Mouse (Mus musculus) T-helper 17 cell (primary cell): ENCODE measurements around the gene Flnc.
"Not testable (repeated sequence)": the region's sequence is repeated elsewhere in the genome, so short reads cannot be mapped to it uniquely, and the experiment has no call there.

ENCODE experiments used
- in situ Hi-C, 2 experiments: fragments of 300-600 bp; cut with MboI, MseI; formaldehyde crosslinking; loops; 1 replicate in 1 of 2; 2 replicates in 1 of 2; pipeline ENCODE4 v1.15.1; 2025; ENCODE audit warnings: high pct_unique_total_duplicates in 2 of 2

Flnc gene

DNA sequence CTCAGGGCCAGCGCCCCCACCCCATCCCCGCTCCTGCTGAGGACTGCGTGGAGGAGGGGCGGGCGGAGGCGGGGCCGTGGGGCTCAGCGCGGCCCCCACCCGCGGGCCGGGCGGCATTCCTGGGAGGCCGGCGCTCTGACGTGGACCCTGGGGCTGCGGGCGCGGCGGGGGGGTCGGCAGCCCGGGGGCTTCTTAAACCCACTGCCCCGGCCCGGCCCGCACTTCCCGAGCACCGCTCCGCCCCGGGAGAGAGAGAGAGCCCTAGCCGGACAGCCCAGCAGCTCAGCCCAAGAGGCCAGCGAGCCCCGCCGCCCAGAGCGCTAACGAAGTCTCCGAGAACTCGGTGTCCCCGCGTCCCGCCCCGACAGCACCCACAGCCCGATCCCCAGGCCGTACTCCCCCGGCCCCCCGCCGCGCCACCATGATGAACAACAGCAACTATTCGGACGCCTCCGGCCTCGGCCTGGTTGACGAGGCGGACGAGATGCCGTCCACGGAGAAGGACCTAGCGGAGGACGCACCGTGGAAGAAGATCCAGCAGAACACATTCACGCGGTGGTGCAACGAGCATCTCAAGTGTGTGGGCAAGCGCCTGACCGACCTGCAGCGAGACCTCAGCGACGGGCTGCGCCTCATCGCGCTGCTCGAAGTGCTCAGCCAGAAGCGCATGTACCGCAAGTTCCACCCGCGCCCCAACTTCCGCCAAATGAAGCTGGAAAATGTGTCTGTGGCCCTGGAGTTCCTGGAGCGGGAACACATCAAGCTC lies at the start of gene Flnc:
Gene Flnc (plus strand): TSS at position 219 of the 766 bp plus-strand sequence.
- in situ Hi-C loops: no loop called here

DNA sequence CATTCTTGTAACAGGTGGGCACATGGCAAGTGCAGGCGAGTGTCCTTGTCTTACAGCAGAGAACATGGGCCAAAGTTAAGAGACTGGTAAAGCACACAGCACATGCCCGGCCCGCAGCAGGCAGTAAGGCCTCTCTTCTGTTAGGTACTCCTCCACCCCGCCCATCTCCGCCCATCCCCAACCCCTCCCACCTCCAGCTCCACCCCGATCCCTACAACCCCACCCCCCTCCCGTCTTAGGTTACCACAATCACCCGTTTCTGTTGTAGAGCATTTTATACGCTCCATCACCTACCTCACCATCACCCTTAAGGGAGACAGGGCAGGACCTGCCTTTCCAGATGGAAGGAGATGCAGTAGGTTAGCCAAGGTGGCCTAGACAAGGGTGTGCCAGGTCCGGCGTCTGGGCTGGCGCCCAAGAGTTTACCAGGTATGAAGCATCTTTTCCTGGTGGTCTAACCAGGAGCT lies 45.0 kb upstream of the Flnc start, which contains the start of gene Opn1sw:
Gene Opn1sw (minus strand): TSS at position 417 of the 467 bp plus-strand sequence.
- in situ Hi-C loops: no loop called here

DNA sequence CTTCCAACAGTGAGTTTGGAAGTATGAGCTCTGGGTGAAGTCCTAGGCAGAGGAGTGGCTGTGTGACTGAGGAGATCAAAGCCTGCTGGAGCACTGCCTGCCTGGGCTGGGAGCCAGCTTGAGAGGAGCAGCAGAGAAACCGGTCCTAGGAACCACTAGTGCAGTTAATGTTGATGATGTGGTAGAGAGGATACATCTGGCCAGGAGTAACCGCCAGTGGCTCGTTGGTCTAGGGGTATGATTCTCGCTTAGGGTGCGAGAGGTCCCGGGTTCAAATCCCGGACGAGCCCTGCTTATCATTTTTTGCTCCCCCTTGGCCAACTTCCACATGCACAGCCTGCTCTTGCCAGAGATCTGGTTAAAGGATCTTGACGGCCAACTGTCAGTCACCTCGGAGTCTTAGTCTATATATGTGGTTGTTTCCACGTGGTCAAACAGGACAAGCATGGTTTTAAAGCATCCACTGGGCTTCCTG lies 44.4 kb upstream of the Flnc start:
- in situ Hi-C loops: no loop called here

DNA sequence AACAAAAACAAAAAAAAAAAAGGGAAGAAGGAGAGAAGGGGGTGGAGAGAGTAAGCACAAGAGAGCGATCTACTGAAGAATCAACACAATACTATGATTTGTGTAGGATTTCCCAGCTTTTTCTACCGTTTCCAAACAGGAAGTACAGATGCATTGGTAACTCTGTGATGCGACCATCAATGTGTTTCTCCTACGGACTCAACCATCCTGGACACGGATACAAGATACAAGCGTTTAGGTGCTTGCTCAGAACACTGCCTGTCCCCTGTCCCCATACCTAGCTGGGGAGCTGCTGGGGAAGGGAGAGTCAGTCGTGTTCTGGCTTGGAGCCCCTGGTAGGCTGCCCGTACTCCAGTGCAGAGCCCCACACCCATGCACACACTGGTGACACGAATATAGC lies 43.6 kb upstream of the Flnc start:
- in situ Hi-C loops: no loop called here

DNA sequence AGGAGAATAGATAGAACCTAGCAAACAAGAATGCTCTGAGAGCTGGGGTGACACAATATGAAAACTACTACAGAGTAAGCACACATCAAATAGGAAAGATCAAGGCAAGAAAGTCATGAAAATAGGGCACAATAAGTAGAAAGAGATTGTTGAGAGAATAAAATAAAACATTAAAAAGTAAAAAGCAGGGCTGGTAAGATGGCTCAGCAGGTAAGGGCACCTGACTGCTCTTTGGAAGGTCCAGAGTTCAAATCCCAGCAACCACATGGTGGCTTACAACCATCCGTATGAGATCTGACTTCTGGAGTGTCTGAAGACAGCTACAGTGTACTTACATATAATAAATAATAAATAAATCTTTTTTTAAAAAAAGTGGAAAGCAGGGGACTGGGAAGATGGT lies 42.6 kb upstream of the Flnc start:
- in situ Hi-C loops: not testable (repeated sequence)

DNA sequence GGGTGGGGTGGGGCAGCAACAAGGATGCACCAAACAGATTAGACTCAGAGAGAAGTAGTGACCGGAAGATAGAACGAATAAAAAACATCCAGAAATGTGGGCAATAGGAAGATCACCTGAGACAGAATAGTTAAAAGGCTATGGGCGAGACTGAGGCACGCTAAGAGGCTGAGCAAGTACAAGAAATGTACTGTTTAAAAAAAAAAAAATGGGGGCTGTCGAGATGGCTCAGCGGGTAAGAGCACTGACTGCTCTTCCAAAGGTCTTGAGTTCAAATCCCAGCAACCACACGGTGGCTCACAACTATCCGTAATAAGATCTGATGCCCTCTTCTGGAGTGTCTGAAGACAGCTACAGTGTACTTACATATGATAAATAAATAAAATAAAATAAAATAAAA lies 41.8 kb upstream of the Flnc start:
- in situ Hi-C loops: not testable (repeated sequence)

DNA sequence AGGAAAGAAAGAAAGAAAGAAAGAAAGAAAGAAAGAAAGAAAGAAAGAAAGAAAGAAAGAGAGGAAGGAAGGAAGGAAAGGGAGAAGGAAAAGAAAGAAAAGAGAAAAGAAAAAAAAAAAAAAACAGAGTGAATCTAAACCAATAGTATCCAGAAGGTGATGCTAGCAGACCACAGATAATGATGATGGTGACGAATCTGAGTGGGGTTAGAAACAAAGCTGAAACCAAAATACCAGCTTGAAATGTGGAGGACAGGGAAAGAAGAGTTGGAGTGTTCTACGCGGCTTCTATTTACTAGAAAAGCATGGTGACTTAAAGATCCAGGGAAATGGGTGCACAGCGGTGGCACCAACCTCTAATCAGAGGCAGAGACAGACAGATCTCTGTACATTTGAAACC lies 41.3 kb upstream of the Flnc start:
- in situ Hi-C loops: no loop called here

GRCm38 (mm10) chr6:29394286-29394685 lies 38.8 kb upstream of the Flnc start:
- in situ Hi-C loops: no loop called here

DNA sequence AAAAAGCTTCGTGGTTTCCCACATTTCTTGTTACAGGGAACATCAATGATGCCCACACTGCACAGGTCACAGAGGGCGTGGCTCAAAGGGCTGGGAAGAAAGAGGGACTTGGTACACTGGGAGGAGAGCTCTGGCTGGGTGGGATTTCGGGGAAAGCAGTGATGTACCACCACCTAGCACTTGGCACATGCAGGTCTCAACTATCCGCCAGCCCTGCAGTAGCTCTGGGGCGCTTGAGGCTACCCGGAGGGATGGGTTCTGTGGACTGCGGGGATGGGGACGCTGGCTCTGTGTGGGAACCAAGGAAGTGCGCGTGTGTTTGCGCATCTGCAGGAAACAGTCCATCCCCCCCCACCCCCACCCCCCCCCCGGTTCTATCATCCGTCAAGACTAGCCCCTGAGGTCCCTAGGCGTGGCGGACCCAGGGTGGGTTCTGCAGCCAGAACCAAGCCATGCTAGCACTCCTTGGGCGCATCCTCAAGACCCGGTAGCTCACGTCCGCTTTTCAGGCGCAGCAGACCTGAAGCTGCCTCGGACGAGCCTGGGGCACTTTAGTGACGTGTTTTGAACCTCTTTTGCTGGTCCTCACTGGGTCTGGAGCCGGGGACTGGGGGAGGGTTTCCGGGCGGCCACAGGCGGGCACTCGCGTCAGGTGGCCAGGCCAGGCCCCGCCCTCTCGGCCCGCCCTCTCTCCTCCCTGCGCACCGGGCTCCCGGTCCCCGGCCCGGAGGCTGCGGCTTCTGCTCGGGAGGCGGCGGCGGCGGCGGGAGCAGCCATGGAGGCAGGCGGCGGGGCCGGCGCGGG lies 36.9 kb upstream of the Flnc start, which contains the start of gene Ccdc136:
Gene Ccdc136 (plus strand): TSS at position 400 of the 804 bp plus-strand sequence.
- in situ Hi-C loops: no loop called here

GRCm38 (mm10) chr6:29396714-29397540 lies 36.1 kb upstream of the Flnc start:
- in situ Hi-C loops: no loop called here

GRCm38 (mm10) chr6:29397575-29397974 lies 35.5 kb upstream of the Flnc start:
- in situ Hi-C loops: no loop called here

GRCm38 (mm10) chr6:29399851-29400250 lies 33.2 kb upstream of the Flnc start:
- in situ Hi-C loops: no loop called here

DNA sequence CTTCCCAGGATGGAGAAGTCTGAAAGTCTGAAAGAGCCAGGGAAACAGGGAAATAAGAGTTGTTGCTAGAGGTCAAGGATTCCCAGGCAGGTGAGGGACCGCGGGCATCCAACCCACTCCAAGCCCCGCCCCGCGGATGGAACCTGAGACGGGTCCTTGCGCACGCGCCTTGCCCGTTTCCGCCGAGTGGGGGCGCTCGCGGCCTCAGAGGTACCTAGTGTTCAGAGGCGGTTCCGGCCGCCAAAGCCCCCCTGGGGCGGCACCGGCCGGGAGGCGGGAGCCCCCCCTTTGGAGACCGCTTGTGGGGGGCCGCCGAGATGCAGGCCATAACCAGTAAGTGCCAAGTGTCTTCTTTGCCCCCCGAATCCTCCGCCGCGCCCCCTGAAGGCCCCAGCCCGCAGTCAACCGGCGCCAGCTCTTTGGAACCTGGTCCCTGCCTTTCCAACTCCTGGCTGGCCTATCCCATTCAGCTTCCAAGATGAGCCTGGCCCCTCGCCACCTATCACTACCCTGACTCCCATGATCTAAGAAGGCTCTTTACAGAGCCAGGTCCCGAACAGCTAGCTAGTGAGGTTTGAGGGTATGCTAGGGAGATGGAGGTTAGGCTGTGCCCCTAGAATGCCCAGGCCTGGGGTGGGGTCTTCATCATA lies 30.2 kb upstream of the Flnc start:
- in situ Hi-C loops: no loop called here

GRCm38 (mm10) chr6:29406412-29406811 lies 26.6 kb upstream of the Flnc start:
- in situ Hi-C loops: no loop called here

DNA sequence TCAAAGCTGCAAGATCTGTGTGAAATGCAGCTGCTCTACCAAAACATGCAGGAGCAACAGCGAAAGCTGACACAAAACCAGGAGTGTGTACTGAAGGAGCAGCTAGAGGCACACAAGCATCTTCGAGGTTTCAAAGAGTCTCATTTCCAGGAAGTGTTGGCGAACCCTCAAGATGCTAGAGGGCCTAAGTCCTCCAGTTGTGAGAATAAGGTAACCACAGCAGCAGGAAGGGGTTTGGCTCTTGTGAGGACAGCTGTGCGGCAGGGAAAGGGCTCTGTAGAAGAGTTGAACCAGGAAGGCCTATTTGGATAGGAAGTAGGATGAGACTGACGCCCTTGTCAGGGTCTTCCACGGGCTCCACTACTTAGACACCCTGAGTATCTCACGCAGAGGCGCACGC lies 17.6 kb upstream of the Flnc start:
- in situ Hi-C loops: no loop called here

GRCm38 (mm10) chr6:29420596-29420995 lies 12.5 kb upstream of the Flnc start:
- in situ Hi-C loops: no loop called here

- in situ Hi-C loops: no loop called here
Measured at GRCm38 (mm10) chr6:29425118-29425517, 7.9 kb upstream of the Flnc start.

DNA sequence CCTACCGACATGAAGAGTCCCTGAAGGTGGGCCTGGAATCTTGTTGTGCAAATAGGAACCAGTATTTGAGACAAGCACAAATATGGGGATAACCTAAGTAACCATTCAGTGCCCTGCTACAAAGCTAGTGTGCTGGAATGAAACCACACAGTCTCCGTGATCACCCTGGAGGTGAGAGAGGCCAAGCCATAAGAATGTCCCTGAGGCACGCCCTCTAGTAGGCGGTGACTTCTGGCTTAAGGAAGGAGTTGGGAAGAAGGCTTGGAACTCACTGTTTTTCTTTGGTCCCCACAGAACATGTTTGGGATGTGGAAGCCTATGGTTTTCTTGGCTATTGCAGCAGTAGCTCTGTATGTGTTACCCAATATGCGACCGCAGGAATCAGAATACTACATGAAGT lies 6.7 kb upstream of the Flnc start:
- in situ Hi-C loops: no loop called here

DNA sequence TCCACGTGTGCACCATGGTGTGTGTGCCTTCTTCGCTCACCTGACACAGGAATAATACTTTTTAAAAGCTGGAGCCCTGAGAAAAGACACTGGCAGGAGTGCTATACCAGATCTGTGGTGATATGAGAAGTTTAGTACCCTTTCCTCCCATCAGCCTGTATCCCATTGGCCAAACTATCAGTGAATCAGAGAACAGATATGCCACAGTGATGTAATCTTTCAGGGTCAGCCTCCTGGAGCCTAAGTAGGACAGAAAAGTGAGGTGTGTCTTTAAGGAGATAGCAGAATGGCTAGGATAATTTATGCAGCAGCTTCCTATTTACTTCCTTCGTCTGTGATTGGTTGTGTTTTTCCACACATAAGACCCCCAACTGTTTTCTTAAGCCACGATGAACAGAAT lies 4.9 kb upstream of the Flnc start:
- in situ Hi-C loops: no loop called here

DNA sequence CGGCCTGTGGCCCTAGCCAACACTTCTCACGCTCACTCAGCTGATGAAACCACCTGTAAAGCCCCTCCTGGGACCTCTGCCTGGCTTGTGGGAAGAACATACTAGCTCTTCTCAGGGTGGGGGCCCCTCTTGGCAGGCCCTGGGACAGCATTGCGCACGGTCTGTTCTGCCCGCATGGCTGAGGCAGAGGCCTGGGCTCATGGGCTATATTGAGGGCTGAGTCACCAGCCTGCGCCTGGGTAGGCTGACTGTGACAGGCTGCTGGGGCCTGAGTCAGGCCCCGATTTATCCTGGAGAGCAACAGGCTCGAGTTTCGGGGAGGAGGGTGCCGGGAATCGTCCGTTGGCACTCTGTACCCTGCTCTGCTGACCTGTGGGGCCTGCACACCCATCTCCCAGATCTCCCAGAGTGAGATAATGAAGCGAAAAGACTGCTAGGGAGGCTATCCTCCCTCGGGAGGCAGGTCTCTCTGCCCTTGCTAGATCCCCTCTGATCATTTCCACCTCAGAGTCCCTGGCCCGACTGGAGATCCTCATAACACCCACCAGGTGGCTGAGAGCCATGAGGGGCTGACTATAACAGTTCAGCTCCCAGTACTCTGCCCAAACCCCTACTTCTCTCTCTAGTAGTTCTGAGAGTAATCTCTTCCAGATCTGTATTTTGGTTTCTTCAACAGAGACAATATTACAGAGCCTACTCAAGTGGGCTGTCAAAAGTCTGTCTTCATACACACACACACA lies 2.2 kb upstream of the Flnc start:
- in situ Hi-C loops: no loop called here
